Mouse (Mus musculus): Measurements from ENCODE around the gene Gm21973.

The Gm21973 gene

GRCm38 (mm10) chr15:10399795-10400194 lies 74.6 kb downstream of the Gm21973 start:
- no peak for DNase-seq (ENCODE audit: low read depth, low spot score)

DNA sequence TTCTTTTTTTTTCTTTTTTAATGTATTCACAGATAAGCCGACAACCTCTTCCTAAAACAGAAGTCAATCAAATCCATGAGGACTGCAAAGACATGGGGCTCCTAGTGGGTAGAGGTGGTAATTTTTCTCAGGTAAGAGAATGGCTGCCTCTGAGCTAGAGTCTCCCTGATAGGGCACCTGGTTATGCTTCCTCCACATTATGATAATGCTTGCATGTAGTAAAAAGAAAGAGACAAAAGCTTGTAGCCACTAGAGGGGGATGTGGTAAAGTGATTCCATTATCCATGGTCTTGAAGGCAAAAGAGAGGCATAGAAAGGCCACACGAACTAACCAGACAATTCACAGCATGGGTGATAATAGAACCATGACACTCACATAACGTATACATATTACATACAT lies 75.2 kb downstream of the Gm21973 start:
- DNase-seq (ENCODE audit: low read depth, low spot score) = no peak

DNA sequence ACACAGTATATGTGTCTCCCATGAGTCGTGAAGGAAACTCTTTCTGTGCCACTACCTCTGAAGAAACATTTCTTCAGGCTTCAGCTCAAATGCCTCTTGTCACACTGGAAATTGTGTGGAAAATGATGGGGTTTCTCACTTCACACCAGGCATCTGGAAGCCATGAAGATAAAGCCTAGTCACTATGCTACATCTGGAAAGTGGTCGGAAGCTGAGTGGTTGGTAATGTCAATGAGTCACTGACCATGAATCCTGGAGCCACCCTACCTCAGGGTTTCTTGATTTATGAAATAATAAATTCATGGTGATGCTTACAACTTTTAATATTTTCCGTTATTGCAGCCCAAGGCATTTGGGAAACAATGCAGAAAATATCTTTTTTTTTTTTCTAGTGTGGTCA lies 84.7 kb downstream of the Gm21973 start:
- no peak for DNase-seq (ENCODE audit: low read depth, low spot score)

GRCm38 (mm10) chr15:10410881-10411280 lies 85.7 kb downstream of the Gm21973 start:
- no peak for DNase-seq (ENCODE audit: low read depth, low spot score)

- DNase-seq (ENCODE audit: low read depth, low spot score) = no peak
Observed at GRCm38 (mm10) chr15:10413656-10414055, 88.5 kb downstream of the Gm21973 start.

- DNase-seq (ENCODE audit: low read depth, low spot score) = no peak
Observed at GRCm38 (mm10) chr15:10421138-10421784, 96.1 kb downstream of the Gm21973 start.

GRCm38 (mm10) chr15:10421785-10422144 lies 96.6 kb downstream of the Gm21973 start:
- DNase-seq (ENCODE audit: low read depth, low spot score) = no peak

Data from c-Kit-negative CD71-positive TER-119-positive erythroid progenitor cells, embryonic 14.5 days (primary cell).